Mouse (Mus musculus): ENCODE results near the gene 5730522E02Rik. TPM values are rescaled to one million over a fixed set of nuclear protein-coding genes. Genes with fewer than 3 reads are reported as not detected.

5730522E02Rik gene
- polyA plus RNA-seq, 1 experiment from 2014 or later: 4.6 TPM

DNA sequence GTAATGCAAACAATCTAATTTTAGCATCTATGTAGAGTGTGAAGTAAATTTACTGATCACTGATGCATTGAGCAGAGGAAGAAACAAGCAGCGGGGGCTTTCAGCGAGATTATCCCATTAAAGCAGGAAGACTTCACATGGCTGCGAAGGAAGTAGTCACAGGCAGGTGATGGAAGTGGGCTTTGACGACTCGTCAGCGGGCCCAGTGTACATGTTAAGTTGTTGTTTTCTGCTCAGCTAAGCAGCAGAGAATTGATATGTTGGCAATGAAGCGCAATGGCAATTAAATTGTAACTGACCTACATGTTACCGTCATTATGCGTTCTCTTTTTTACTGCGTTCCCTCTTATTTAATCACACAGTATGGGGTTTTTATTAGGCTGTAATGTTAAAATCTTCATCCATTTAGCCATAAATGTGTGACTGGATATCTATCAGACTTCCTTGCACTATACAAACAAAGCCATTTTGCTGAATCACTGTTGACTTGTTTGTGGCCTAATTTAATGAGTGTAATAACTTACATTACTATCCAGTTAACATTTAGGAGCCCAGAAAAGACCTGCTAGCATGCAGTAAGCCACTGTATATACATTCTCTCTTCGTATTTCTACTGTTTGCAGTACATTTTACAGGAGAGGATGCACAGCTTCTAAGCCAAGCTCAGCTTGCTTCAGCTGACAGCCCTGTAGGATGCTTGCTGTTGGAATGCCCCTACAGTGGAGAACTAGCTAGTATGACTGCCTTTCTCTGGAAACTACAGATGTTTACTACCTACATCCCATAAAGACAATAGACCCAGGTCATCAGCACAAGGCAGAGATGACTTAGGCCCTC lies 506.0 kb downstream of the 5730522E02Rik start:
- no peak overlapping the region for H3K9ac ChIP-seq (ENCODE audit: low read length)
- no peak overlapping the region for H3K4me3 ChIP-seq (ENCODE audit: low read depth, low read length)
- no peak overlapping the region for H3K4me2 ChIP-seq
- H3K27me3 ChIP-seq (ENCODE audit: control insufficient read depth, insufficient read depth, low read length): no peaks in the 10 kb centered on the region
- H3K36me3 ChIP-seq (ENCODE audit: control insufficient read depth, insufficient read depth, low read length): no peaks in the 10 kb centered on the region
- DNase-seq (ENCODE audit: low spot score, missing footprints): no peak
- no peaks in the 10 kb centered on the region for H3K9me3 ChIP-seq (ENCODE audit: control insufficient read depth, low read length)
- no peak overlapping the region for H3K27ac ChIP-seq (ENCODE audit: low read depth, low read length)
- WGBS: 57% methylated on average over 11 of the region's 11 CpGs
- 0 out of 2 replicates have a peak, but pooled peaks cover 2% of the 10 kb centered on the region for H3K4me1 ChIP-seq (ENCODE audit: control insufficient read depth, insufficient read depth, low read length)
- ATAC-seq (ENCODE audit: low FRiP score): no peak

DNA sequence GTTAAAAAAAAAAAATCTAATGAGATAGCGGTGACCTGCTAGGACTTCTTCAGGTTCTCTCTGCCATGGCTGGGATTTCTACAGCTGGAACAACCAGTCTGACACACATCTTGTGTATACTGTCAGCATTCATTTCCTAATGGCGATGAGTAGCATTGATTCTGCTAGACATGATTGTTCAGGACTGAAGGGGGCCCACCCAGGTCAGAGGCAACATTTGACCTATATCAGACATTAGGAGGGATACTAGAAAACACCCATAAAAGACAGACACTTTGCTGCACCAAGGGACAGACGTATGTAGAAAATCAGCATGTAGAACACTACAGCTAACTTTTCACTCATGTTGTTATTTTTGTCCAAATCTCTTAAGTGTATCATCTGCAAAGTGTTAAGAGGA lies 507.8 kb downstream of the 5730522E02Rik start:
- Histone ChIP-seq H3K4me1 (ENCODE audit: control insufficient read depth, insufficient read depth, low read length) (peaks cover 8% of the 10 kb centered on the region), H3K4me2 (no peak overlapping the region), H3K36me3 (ENCODE audit: control insufficient read depth, insufficient read depth, low read length) (no peaks in the 10 kb centered on the region), H3K9ac (ENCODE audit: low read length) (no peak overlapping the region), H3K27ac (ENCODE audit: low read depth, low read length) (no peak overlapping the region), H3K9me3 (ENCODE audit: control insufficient read depth, low read length) (no peaks in the 10 kb centered on the region), H3K27me3 (ENCODE audit: control insufficient read depth, insufficient read depth, low read length) (no peaks in the 10 kb centered on the region), H3K4me3 (ENCODE audit: low read depth, low read length) (no peak overlapping the region)
- WGBS: 68% methylated on average over 3 of the region's 3 CpGs
- ATAC-seq (ENCODE audit: low FRiP score): no peak
- no peak for DNase-seq (ENCODE audit: low spot score, missing footprints)

DNA sequence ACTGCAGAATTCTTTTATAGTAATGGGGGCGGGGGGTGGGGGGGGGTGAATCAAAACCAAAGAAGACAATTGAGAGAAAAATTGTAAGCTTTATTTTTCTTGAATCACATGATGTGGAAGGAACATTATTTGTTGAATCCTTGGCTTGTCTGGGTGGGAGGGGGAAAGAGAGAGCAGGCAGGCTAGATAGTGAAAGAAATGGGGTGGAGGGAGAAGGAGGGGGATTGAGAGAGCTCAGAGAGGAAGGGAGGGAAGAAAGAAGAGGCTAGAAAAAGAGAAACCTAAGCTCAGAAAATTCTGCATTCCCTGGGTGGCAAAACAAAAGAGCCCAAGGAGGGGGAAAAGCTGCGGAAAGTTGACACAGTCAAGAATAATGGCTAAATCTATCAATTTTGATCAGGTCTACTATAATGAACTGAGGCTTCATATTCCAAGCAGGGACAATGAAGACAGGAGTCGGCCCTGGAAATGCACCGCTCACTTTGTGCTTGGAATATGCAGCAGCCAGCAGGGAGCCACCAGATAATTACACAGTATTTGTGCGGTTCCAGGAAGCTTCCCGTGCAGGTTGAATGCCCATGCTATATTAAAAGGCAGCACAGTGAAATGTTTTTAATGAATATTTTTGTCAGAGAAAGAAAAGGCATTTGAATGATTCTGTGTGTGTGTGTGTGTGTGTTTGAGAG lies 512.9 kb downstream of the 5730522E02Rik start:
- H3K36me3 ChIP-seq (ENCODE audit: control insufficient read depth, insufficient read depth, low read length): no peaks in the 10 kb centered on the region
- no peaks in the 10 kb centered on the region for H3K9me3 ChIP-seq (ENCODE audit: control insufficient read depth, low read length)
- DNase-seq (ENCODE audit: low spot score, missing footprints) (peak; percentile 92), ATAC-seq (ENCODE audit: low FRiP score) (peak; percentile 75)
- H3K27me3 ChIP-seq (ENCODE audit: control insufficient read depth, insufficient read depth, low read length): no peaks in the 10 kb centered on the region
- no peak overlapping the region for H3K4me3 ChIP-seq (ENCODE audit: low read depth, low read length)
- peak overlapping the region; percentile 21; the same call in 1 of the 2 replicates for H3K27ac ChIP-seq (ENCODE audit: low read depth, low read length)
- WGBS: 16% methylated on average over 6 of the region's 6 CpGs
- peaks cover 17% of the 10 kb centered on the region for H3K4me1 ChIP-seq (ENCODE audit: control insufficient read depth, insufficient read depth, low read length)
- no peak overlapping the region for H3K9ac ChIP-seq (ENCODE audit: low read length)
- peak overlapping the region; percentile 1; the same call in 1 of the 2 replicates for H3K4me2 ChIP-seq

DNA sequence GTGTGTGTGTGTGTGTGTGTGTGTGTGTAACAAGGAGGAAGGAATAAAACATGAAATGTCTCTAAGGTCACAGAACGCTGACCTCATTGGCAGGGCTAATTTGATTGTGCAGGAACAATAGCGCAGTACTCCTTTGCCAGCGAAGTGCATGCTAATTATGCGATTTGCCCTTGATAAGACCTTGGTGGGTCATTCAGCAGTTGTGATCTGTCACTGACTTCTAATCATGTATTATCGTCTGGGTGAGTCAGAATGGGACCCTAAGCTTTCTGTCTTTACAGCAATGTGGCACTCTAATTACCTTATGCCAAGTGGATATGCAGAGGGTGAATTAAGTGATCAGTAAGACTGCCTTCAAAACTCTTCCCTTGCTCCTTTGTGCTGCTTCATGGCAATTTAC lies 514.4 kb downstream of the 5730522E02Rik start:
- no peaks in the 10 kb centered on the region for H3K9me3 ChIP-seq (ENCODE audit: control insufficient read depth, low read length)
- no peak overlapping the region for H3K4me2 ChIP-seq
- DNase-seq (ENCODE audit: low spot score, missing footprints): no peak
- 37% methylated on average over 5 of the region's 5 CpGs for WGBS
- no peak overlapping the region for H3K27ac ChIP-seq (ENCODE audit: low read depth, low read length)
- no peaks in the 10 kb centered on the region for H3K36me3 ChIP-seq (ENCODE audit: control insufficient read depth, insufficient read depth, low read length)
- peaks cover 17% of the 10 kb centered on the region for H3K4me1 ChIP-seq (ENCODE audit: control insufficient read depth, insufficient read depth, low read length)
- H3K27me3 ChIP-seq (ENCODE audit: control insufficient read depth, insufficient read depth, low read length): no peaks in the 10 kb centered on the region
- H3K9ac ChIP-seq (ENCODE audit: low read length): no peak overlapping the region
- ATAC-seq (ENCODE audit: low FRiP score): peak; percentile 73
- H3K4me3 ChIP-seq (ENCODE audit: low read depth, low read length): no peak overlapping the region

DNA sequence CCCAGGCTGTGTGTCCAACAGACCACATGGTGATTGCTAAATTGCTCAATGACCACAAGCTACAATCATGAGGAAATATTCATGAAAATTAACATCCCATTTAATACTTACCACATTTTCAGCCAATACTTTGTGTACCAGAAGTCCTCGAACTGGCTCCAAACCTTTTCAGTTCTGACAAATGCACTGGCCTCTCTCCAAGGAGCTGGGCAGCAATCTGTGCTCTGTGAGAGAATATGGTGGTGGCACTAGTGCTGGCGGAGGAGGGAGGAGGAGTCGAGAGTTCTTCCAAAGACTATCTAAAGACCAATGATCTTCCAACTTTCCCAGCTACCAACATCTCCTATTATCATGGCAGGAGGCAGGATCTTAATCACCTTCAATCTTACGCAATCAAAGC lies 525.8 kb downstream of the 5730522E02Rik start:
- 93% methylated on average over 4 of the region's 4 CpGs for WGBS
- DNase-seq (ENCODE audit: low spot score, missing footprints) (no peak), ATAC-seq (ENCODE audit: low FRiP score) (no peak)
- H3K27ac ChIP-seq (ENCODE audit: low read depth, low read length): no peak overlapping the region
- no peak overlapping the region for H3K4me2 ChIP-seq
- H3K4me1 ChIP-seq (ENCODE audit: control insufficient read depth, insufficient read depth, low read length): no peaks in the 10 kb centered on the region
- H3K4me3 ChIP-seq (ENCODE audit: low read depth, low read length): no peak overlapping the region
- H3K36me3 ChIP-seq (ENCODE audit: control insufficient read depth, insufficient read depth, low read length): no peaks in the 10 kb centered on the region
- H3K9me3 ChIP-seq (ENCODE audit: control insufficient read depth, low read length): no peaks in the 10 kb centered on the region
- no peak overlapping the region for H3K9ac ChIP-seq (ENCODE audit: low read length)
- H3K27me3 ChIP-seq (ENCODE audit: control insufficient read depth, insufficient read depth, low read length): no peaks in the 10 kb centered on the region

DNA sequence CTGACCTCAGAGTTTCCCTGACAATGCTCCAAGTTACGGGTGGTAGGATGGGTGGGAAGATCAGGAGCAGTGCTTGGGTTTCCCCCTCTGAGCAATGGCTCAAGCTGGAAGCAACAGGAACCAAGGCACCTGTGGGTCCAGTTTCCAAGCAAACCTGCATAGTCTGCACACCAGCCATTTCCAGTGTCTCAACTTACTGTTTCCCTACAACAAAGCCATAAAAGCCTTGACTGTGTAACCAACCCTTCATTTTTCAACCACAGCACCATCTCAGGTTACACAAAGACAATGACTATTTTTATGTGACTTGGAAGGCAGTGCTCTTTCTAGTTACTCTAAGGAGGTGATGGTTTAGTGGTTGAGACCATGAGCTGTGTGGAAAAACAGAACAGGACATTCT lies 530.7 kb downstream of the 5730522E02Rik start:
- H3K4me2 ChIP-seq: no peak overlapping the region
- no peak overlapping the region for H3K4me3 ChIP-seq (ENCODE audit: low read depth, low read length)
- whole genome bisulfite sequencing: 92% methylated on average over 1 of the region's 1 CpGs
- H3K36me3 ChIP-seq (ENCODE audit: control insufficient read depth, insufficient read depth, low read length): no peaks in the 10 kb centered on the region
- no peak overlapping the region for H3K27ac ChIP-seq (ENCODE audit: low read depth, low read length)
- H3K27me3 ChIP-seq (ENCODE audit: control insufficient read depth, insufficient read depth, low read length): no peaks in the 10 kb centered on the region
- ATAC-seq (ENCODE audit: low FRiP score) (no peak), DNase-seq (ENCODE audit: low spot score, missing footprints) (no peak)
- H3K4me1 ChIP-seq (ENCODE audit: control insufficient read depth, insufficient read depth, low read length): no peaks in the 10 kb centered on the region
- H3K9me3 ChIP-seq (ENCODE audit: control insufficient read depth, low read length): no peaks in the 10 kb centered on the region
- no peak overlapping the region for H3K9ac ChIP-seq (ENCODE audit: low read length)

DNA sequence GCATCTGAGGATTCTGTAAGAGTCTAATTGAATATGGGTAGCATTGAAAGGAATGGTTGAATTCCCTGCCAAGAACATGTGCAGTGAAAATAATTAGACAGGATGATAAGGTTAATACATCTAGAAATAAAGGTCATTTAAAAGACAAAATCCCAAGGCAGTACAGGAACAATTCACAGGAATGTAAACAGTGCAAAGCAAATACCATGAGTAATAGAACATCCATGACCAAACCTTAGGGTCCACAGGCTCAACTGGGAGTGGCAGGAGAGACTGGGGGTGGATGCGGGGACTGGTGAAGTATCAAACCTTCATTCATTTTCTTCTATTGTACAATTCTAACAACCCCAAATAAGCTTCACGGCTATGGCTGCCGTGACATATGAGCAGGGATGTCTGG lies 536.4 kb downstream of the 5730522E02Rik start:
- 84% methylated on average over 3 of the region's 3 CpGs for WGBS
- no peak for ATAC-seq (ENCODE audit: low FRiP score)

DNA sequence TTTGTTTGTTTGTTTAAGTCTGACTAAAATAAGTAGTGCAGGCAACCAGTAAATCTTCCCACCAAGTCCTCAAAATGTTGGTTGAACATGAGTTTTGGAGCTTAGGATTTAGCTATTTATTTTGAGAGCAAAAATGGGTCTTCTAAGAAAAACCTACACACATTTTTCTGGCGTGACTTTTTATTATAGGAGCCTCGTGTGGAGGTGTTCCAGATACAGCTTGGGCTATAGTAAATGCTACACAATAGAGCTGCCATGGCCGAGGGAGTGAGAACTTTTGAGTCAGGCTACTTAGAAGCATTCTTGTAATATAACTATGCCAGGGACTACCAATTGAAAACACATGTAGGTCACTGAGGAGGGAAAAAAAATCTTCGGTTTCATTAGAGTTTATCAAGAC lies 540.5 kb downstream of the 5730522E02Rik start:
- DNase-seq (ENCODE audit: low spot score, missing footprints): no peak
- H3K9ac ChIP-seq (ENCODE audit: low read length): no peak overlapping the region
- no peaks in the 10 kb centered on the region for H3K36me3 ChIP-seq (ENCODE audit: control insufficient read depth, insufficient read depth, low read length)
- H3K4me1 ChIP-seq (ENCODE audit: control insufficient read depth, insufficient read depth, low read length): 0 out of 2 replicates have a peak, but pooled peaks cover under 1% of the 10 kb centered on the region
- ATAC-seq (ENCODE audit: low FRiP score): no peak
- H3K4me3 ChIP-seq (ENCODE audit: low read depth, low read length): no peak overlapping the region
- no peaks in the 10 kb centered on the region for H3K27me3 ChIP-seq (ENCODE audit: control insufficient read depth, insufficient read depth, low read length)
- H3K9me3 ChIP-seq (ENCODE audit: control insufficient read depth, low read length): no peaks in the 10 kb centered on the region
- WGBS: 74% methylated on average over 4 of the region's 4 CpGs
- H3K4me2 ChIP-seq: no peak overlapping the region
- no peak overlapping the region for H3K27ac ChIP-seq (ENCODE audit: low read depth, low read length)

More for the DNA sequence above, 536.4 kb downstream of the 5730522E02Rik start:
- no peak for DNase-seq (ENCODE audit: low spot score, missing footprints)
- no peaks in the 10 kb centered on the region for H3K9me3 ChIP-seq (ENCODE audit: control insufficient read depth, low read length)
- H3K9ac ChIP-seq (ENCODE audit: low read length): no peak overlapping the region
- H3K4me2 ChIP-seq: no peak overlapping the region
- H3K27me3 ChIP-seq (ENCODE audit: control insufficient read depth, insufficient read depth, low read length): no peaks in the 10 kb centered on the region
- no peaks in the 10 kb centered on the region for H3K4me1 ChIP-seq (ENCODE audit: control insufficient read depth, insufficient read depth, low read length)
- no peaks in the 10 kb centered on the region for H3K36me3 ChIP-seq (ENCODE audit: control insufficient read depth, insufficient read depth, low read length)
- no peak overlapping the region for H3K4me3 ChIP-seq (ENCODE audit: low read depth, low read length)
- no peak overlapping the region for H3K27ac ChIP-seq (ENCODE audit: low read depth, low read length)

DNA sequence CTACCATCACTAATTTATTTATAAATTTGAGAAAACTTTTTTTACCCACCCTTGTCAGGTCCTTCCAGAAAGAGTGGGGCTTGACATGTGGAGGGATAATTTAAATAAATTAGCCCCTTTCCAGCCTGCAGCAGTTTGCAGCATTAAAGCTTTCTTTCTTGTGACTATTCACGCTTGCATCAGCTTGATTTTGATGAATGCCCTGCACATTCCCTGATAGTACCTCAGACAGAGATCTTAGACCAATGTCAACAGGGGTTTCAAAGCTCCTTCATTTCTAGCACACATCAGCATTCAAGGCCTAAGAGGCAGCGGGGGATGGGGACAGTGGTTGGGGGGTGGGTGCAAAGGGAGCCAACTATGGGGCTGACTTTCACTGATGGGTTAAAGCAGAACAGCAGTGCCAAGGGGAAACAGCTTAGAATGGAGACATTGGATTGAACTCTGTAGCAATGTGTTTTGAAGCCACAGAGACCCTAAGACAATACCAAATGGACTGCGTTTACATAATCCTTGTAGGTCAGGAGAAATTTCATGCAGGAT lies 545.9 kb downstream of the 5730522E02Rik start:
- Histone ChIP-seq H3K4me2 (no peak overlapping the region), H3K9me3 (ENCODE audit: control insufficient read depth, low read length) (no peaks in the 10 kb centered on the region), H3K4me3 (ENCODE audit: low read depth, low read length) (no peak overlapping the region), H3K4me1 (ENCODE audit: control insufficient read depth, insufficient read depth, low read length) (peaks cover 5% of the 10 kb centered on the region; the same call in 1 of the 2 replicates), H3K36me3 (ENCODE audit: control insufficient read depth, insufficient read depth, low read length) (no peaks in the 10 kb centered on the region), H3K9ac (ENCODE audit: low read length) (no peak overlapping the region), H3K27me3 (ENCODE audit: control insufficient read depth, insufficient read depth, low read length) (no peaks in the 10 kb centered on the region), H3K27ac (ENCODE audit: low read depth, low read length) (no peak overlapping the region)
- DNase-seq (ENCODE audit: low spot score, missing footprints): no peak
- ATAC-seq (ENCODE audit: low FRiP score): peak; percentile 70
- WGBS: 42% methylated on average over 3 of the region's 3 CpGs
